Mouse (Mus musculus): ENCODE measurements around the gene Akap2. TPM values are rescaled to one million over a fixed set of nuclear protein-coding genes. Genes with fewer than 3 reads are reported as not detected.
A peak's percentile ranks its signal among the peaks of the same experiment; 100 is the strongest.

Gene Akap2
- polyA plus RNA-seq, 1 experiment from 2014 or later, result 10.5 TPM

- Histone ChIP-seq H3K9me3 (replicated peaks; ENCODE audit: control insufficient read depth, low read length, poor library complexity, severe bottlenecking) (no peaks in the 10 kb centered on the region), H3K4me1 (ENCODE audit: control insufficient read depth, insufficient read depth, low read length) (no peaks in the 10 kb centered on the region), H3K36me3 (ENCODE audit: control insufficient read depth, insufficient read depth, low read length) (no peaks in the 10 kb centered on the region), H3K4me3 (ENCODE audit: low read depth, low read length) (no peak overlapping the region), H3K27me3 (ENCODE audit: control insufficient read depth, insufficient read depth, low read depth, low read length) (no peaks in the 10 kb centered on the region), H3K4me2 (ENCODE audit: low read length) (no peak overlapping the region), H3K27ac (ENCODE audit: low read length) (no peak overlapping the region), H3K9ac (ENCODE audit: low read depth, low read length) (no peak overlapping the region)
- no peak for ATAC-seq
- 15% methylated on average over 4 of the region's 4 CpGs for WGBS
Observed at GRCm38 (mm10) chr4:57901210-57901609, 183.8 kb downstream of the Akap2 start.

- H3K4me1 ChIP-seq (ENCODE audit: control insufficient read depth, insufficient read depth, low read length), result no peaks in the 10 kb centered on the region
- no peak overlapping the region for H3K9ac ChIP-seq (ENCODE audit: low read depth, low read length)
- H3K4me3 ChIP-seq (ENCODE audit: low read depth, low read length), result no peak overlapping the region
- H3K27me3 ChIP-seq (ENCODE audit: control insufficient read depth, insufficient read depth, low read depth, low read length), result no peaks in the 10 kb centered on the region
- WGBS, result 88% methylated on average over 5 of the region's 5 CpGs
- no peak overlapping the region for H3K27ac ChIP-seq (ENCODE audit: low read length)
- H3K36me3 ChIP-seq (ENCODE audit: control insufficient read depth, insufficient read depth, low read length), result no peaks in the 10 kb centered on the region
- H3K9me3 ChIP-seq (replicated peaks; ENCODE audit: control insufficient read depth, low read length, poor library complexity, severe bottlenecking), result no peaks in the 10 kb centered on the region
- ATAC-seq, result no peak
- no peak overlapping the region for H3K4me2 ChIP-seq (ENCODE audit: low read length)
Observed at GRCm38 (mm10) chr4:57902619-57903018, 185.2 kb downstream of the Akap2 start.

DNA sequence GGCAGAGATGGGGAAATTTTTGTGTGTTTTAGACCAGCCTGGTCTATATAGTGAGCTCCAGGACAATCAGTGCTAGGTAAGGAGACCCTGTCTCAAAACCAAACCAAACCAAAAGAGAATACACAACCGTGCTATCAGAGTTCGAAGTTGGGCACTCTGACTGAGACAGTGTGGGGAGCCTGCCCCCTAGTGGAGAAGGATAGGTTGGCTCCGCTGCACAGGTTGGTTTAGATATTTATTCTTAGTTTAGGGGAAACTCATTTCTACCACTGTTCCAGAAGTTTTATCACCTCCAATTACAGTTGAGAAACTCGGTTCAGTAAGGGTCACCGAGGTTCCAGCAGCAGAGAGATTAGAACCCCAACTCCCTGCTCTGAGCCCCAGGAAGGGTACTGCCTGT, 186.8 kb downstream of the Akap2 start:
- H3K27me3 ChIP-seq (ENCODE audit: control insufficient read depth, insufficient read depth, low read depth, low read length), result no peaks in the 10 kb centered on the region
- WGBS, result 11% methylated on average over 5 of the region's 5 CpGs
- no peak overlapping the region for H3K9ac ChIP-seq (ENCODE audit: low read depth, low read length)
- H3K36me3 ChIP-seq (ENCODE audit: control insufficient read depth, insufficient read depth, low read length), result no peaks in the 10 kb centered on the region
- H3K27ac ChIP-seq (ENCODE audit: low read length), result no peak overlapping the region
- H3K4me1 ChIP-seq (ENCODE audit: control insufficient read depth, insufficient read depth, low read length), result no peaks in the 10 kb centered on the region
- H3K4me2 ChIP-seq (ENCODE audit: low read length), result no peak overlapping the region
- peak; percentile 57 for ATAC-seq
- no peaks in the 10 kb centered on the region for H3K9me3 ChIP-seq (replicated peaks; ENCODE audit: control insufficient read depth, low read length, poor library complexity, severe bottlenecking)
- H3K4me3 ChIP-seq (ENCODE audit: low read depth, low read length), result no peak overlapping the region

DNA sequence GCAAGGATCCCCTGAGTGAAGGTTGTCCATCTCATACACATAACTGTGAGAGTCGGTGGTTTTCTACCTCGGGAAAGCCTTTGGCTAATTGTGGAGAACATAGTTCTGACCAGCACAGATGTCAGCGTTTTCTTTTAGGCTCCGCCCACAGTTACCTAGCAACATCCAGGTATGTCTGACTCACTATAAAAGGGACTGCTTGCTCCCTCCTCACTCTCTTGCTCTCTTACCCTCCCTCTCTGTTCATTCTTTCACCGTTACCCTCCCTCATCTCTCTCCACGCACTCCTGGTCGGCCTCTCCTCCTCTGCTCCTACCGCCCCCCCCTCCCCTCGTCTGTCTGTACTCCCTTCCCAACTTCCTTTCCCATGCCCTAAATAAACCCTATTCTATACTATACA, 187.2 kb downstream of the Akap2 start:
- Histone ChIP-seq H3K9ac (ENCODE audit: low read depth, low read length) (no peak overlapping the region), H3K27ac (ENCODE audit: low read length) (no peak overlapping the region), H3K36me3 (ENCODE audit: control insufficient read depth, insufficient read depth, low read length) (no peaks in the 10 kb centered on the region), H3K4me3 (ENCODE audit: low read depth, low read length) (no peak overlapping the region), H3K4me1 (ENCODE audit: control insufficient read depth, insufficient read depth, low read length) (no peaks in the 10 kb centered on the region), H3K4me2 (ENCODE audit: low read length) (no peak overlapping the region), H3K27me3 (ENCODE audit: control insufficient read depth, insufficient read depth, low read depth, low read length) (no peaks in the 10 kb centered on the region), H3K9me3 (replicated peaks; ENCODE audit: control insufficient read depth, low read length, poor library complexity, severe bottlenecking) (no peaks in the 10 kb centered on the region)
- ATAC-seq, result peak; percentile 69
- WGBS, result 19% methylated on average over 9 of the region's 9 CpGs

DNA sequence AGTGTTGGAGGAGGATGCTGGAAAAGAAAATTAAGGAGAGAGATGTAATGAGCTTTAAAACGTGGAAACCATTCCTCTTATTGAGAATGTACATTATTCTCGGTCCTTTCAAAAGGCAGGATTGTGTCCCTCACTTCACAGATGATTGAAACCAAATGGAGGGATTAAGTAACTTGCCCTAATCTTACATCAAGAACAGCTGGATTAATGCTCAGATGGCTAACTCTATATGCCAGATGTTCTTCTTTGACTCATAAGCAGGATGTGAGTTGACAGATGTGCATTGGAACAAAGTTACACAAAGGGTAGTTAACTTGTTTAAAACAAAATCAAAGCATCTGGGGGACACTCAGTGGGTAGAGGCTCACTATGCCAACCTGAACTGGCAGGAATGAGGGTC, 189.3 kb downstream of the Akap2 start:
- Histone ChIP-seq H3K9ac (ENCODE audit: low read depth, low read length) (no peak overlapping the region), H3K4me1 (ENCODE audit: control insufficient read depth, insufficient read depth, low read length) (no peaks in the 10 kb centered on the region), H3K9me3 (replicated peaks; ENCODE audit: control insufficient read depth, low read length, poor library complexity, severe bottlenecking) (no peaks in the 10 kb centered on the region), H3K27me3 (ENCODE audit: control insufficient read depth, insufficient read depth, low read depth, low read length) (no peaks in the 10 kb centered on the region), H3K36me3 (ENCODE audit: control insufficient read depth, insufficient read depth, low read length) (no peaks in the 10 kb centered on the region), H3K27ac (ENCODE audit: low read length) (no peak overlapping the region), H3K4me2 (ENCODE audit: low read length) (no peak overlapping the region), H3K4me3 (ENCODE audit: low read depth, low read length) (no peak overlapping the region)
- 13% methylated on average over 2 of the region's 2 CpGs for WGBS
- no peak for ATAC-seq

- H3K36me3 ChIP-seq (ENCODE audit: control insufficient read depth, insufficient read depth, low read length), result no peaks in the 10 kb centered on the region
- H3K9me3 ChIP-seq (replicated peaks; ENCODE audit: control insufficient read depth, low read length, poor library complexity, severe bottlenecking), result no peaks in the 10 kb centered on the region
- H3K4me1 ChIP-seq (ENCODE audit: control insufficient read depth, insufficient read depth, low read length), result no peaks in the 10 kb centered on the region
- ATAC-seq, result no peak
- H3K27me3 ChIP-seq (ENCODE audit: control insufficient read depth, insufficient read depth, low read depth, low read length), result no peaks in the 10 kb centered on the region
- no peak overlapping the region for H3K9ac ChIP-seq (ENCODE audit: low read depth, low read length)
- 77% methylated on average over 6 of the region's 6 CpGs for WGBS
- no peak overlapping the region for H3K4me3 ChIP-seq (ENCODE audit: low read depth, low read length)
- no peak overlapping the region for H3K4me2 ChIP-seq (ENCODE audit: low read length)
- H3K27ac ChIP-seq (ENCODE audit: low read length), result no peak overlapping the region
Observed at GRCm38 (mm10) chr4:57908860-57909259, 191.4 kb downstream of the Akap2 start.

GRCm38 (mm10) chr4:57913021-57913420, 195.6 kb downstream of the Akap2 start:
- Histone ChIP-seq H3K27me3 (ENCODE audit: control insufficient read depth, insufficient read depth, low read depth, low read length) (no peaks in the 10 kb centered on the region), H3K27ac (ENCODE audit: low read length) (no peak overlapping the region), H3K36me3 (ENCODE audit: control insufficient read depth, insufficient read depth, low read length) (no peaks in the 10 kb centered on the region), H3K4me3 (ENCODE audit: low read depth, low read length) (no peak overlapping the region), H3K4me2 (ENCODE audit: low read length) (no peak overlapping the region), H3K4me1 (ENCODE audit: control insufficient read depth, insufficient read depth, low read length) (no peaks in the 10 kb centered on the region), H3K9me3 (replicated peaks; ENCODE audit: control insufficient read depth, low read length, poor library complexity, severe bottlenecking) (no peaks in the 10 kb centered on the region), H3K9ac (ENCODE audit: low read depth, low read length) (no peak overlapping the region)
- no peak for ATAC-seq

GRCm38 (mm10) chr4:57914193-57915190, 197.0 kb downstream of the Akap2 start:
- Histone ChIP-seq H3K4me2 (ENCODE audit: low read length) (no peak overlapping the region), H3K4me3 (ENCODE audit: low read depth, low read length) (no peak overlapping the region), H3K9me3 (replicated peaks; ENCODE audit: control insufficient read depth, low read length, poor library complexity, severe bottlenecking) (no peaks in the 10 kb centered on the region), H3K27me3 (ENCODE audit: control insufficient read depth, insufficient read depth, low read depth, low read length) (no peaks in the 10 kb centered on the region), H3K27ac (ENCODE audit: low read length) (no peak overlapping the region), H3K4me1 (ENCODE audit: control insufficient read depth, insufficient read depth, low read length) (no peaks in the 10 kb centered on the region), H3K36me3 (ENCODE audit: control insufficient read depth, insufficient read depth, low read length) (no peaks in the 10 kb centered on the region), H3K9ac (ENCODE audit: low read depth, low read length) (no peak overlapping the region)
- ATAC-seq, result no peak
- WGBS, result 72% methylated on average over 10 of the region's 10 CpGs

- 0 out of 2 replicates have a peak, but pooled peaks have one; percentile 41 for ATAC-seq
- 41% methylated on average over 17 of the region's 17 CpGs for WGBS
Observed at GRCm38 (mm10) chr4:57915216-57915965, 197.9 kb downstream of the Akap2 start.

More at GRCm38 (mm10) chr4:57915216-57915965, 197.9 kb downstream of the Akap2 start:
- Histone ChIP-seq H3K9me3 (replicated peaks; ENCODE audit: control insufficient read depth, low read length, poor library complexity, severe bottlenecking) (no peaks in the 10 kb centered on the region), H3K4me3 (ENCODE audit: low read depth, low read length) (no peak overlapping the region), H3K4me2 (ENCODE audit: low read length) (no peak overlapping the region), H3K27me3 (ENCODE audit: control insufficient read depth, insufficient read depth, low read depth, low read length) (no peaks in the 10 kb centered on the region), H3K9ac (ENCODE audit: low read depth, low read length) (no peak overlapping the region), H3K36me3 (ENCODE audit: control insufficient read depth, insufficient read depth, low read length) (no peaks in the 10 kb centered on the region), H3K27ac (ENCODE audit: low read length) (no peak overlapping the region), H3K4me1 (ENCODE audit: control insufficient read depth, insufficient read depth, low read length) (no peaks in the 10 kb centered on the region)
